Mouse (Mus musculus) MEL-GATA-1-ER (cell line): ENCODE data around the gene Akap8l.
A peak's percentile ranks its signal among the peaks of the same experiment; 100 is the strongest.

Experiments
- DNase-seq: peaks from one replicate; pipeline ENCODE4 v3.0.0-alpha.2; 2012; ENCODE audit warnings: low read depth; ENCODE audit errors: extremely low read depth

Gene Akap8l

DNA sequence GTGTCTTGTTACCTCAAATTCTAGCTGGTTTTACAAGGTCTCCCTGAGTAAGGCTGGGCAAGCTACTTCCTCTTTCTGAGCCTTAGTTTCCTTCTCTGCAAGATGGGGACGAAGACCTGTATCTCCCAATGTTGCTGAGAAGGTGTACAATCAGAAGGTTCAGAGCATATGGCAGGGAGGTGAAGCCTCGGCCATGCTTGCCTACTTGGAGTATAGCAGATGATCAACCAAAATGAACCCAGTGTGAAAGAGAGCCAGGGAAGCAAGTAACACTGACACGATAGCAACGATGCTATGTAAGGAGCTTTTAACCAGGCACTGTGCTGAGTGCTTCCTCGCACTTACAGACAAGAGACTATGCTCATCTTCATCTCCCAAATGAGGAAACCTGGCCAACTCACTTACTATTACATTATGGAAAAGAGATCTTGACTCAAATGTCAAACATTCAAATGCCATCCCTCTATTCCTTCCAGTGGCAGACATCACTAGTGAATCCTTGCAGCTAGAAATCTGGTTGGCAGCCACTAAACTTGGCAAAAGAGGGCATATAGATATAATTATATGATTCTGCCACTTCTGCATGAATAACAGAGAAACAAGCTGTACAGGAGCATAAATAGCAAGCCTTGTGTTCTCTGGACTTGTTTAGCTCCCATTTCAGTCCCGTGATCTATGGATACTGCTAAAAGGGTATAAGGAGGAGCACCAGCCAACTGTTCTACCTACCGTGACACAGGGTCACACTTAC, 8.0 kb upstream of the Akap8l start:
- DNase-seq, result no peak

DNA sequence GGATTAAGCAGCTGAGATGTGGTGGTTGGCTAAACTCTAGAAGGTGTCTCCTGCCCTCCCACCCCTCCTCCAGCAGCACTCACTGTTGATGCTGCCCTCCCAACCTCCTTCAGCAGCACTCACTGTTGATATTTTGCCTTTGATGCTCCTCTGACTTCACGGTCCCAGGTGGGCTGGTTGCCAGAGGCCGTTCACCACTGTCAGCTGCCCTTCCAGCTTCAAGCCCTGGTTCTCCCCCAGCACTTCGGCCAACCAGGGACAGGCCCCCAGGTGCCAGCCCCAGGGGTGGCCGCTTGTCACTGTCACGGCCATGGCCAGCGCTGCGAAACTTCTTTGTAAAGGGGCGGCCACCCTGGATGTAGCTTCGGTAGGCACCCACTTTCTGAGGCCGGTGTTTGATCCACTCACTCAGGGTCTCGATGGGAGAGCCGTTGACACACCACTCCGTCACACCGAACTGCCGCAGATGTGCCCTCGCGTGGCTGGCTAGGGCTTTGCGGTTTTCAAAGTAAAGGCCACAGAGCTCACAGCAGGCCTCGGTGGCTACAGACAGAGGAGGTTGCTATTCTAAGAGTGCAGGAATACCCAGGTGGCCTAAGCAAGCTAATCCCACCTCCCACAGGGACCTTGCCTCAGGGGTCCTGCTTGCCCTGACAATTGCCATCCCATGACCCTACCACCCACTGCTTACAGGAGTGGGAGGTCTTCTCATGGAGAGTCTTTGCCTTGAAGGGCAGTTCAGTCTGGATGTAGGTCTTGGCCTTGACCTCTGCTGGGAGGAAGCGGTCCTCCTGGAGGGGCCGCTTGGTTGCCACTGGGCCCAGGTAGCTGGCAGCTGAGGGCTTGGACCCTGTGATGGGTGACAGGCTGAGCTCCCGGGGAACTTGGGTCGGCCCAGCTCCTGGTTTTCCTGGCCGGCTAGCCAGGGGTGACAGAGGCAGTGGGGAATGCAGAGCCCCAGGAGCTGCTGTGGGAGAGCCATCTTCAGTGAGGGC, 6.7 kb upstream of the Akap8l start:
- no peak for DNase-seq

DNA sequence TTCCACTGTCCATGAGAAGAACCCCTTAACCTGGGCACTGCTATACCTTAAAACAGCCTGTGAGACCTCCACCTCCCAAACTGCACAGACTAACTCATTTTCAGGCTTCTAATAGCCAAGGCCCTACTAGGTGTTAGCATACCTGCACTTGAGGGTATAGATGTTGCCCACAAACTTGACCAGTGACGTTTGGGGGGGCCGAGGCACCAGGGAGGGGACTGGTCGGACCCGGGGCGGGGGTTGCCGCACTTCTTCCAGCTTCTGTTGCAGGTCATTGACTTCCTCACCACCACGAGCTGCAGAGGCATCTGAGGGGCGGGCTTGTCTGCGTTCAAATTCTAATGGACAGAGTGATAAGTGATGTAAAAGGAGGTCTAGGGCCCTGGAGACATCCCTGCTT, 5.9 kb upstream of the Akap8l start:
- DNase-seq, result no peak

DNA sequence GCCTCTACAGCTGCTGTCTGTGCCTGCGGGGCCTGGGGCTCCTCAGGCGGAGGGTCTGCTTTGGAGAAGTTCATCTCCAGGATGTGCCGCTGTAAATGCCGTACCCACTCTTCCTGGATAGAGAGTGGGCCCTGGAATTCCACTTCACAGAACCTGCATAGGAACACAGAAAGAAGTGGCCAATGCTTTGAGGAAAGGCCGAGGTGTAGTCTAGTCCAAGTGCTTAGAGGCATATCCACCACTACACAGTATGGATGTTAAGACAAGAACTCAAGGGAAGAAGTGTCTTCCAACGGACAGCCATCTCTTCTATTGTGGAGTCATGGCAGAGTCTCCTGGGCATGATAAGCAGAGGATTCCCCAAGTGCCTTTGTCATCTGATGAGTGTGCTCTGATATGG, 4.6 kb upstream of the Akap8l start:
- DNase-seq, result no peak

DNA sequence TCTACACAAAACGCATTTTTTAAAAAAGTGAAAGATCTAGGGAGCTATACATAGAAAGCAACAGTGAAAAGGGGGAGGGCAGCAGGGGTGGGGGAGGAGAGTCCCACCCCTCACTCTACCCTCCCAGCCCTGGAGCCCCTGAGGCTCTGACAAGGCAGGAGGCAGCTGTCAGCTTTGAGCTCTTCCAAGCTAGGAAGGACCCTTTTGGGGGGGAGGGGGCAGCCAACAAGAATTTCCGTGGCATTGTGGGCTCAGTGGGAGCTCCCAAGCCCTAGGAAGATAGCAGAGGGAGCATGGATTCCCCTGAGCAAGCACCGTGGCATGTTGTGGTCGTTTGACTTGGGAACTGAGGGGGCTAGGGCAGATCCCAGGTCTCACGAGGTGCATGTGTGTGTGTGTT, 3.8 kb upstream of the Akap8l start:
- no peak for DNase-seq

DNA sequence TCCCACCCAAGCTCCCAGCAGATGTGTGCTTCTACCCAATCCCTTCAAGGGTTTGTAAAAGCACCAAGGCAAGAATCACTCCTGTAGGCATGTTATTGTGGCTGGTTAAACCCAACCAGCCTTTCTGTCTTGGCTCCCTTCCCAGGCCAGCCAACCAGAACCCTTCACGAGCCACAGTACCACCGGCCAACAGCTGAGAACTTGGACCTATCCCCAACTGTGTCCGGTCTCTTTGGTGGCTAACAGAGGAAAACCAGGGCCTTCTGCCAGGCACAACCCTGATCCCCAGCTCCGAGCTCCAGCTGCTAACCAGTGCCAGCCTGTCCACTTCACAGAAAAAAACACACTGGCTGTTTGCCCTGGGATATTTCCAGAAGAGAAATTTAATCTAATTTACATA, 3.3 kb upstream of the Akap8l start:
- no peak for DNase-seq

DNA sequence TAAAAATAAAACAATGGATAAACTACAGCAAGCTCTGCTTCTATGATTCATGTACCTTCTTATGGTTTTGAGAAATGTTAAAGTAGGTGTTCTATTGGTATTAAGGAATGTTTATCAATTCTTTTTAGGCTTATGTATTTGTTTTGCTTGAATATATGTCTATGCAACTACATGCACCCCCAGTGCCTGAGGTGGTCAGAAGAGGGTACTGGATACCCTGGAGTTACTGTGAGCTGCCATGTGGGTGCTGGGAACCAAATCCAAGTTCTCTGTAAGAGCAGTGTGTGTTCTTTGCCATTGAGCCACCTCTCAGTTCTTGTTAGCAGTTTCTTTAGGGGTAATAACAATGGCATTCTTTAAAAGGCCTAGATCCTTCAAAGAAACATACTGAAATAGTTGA, 1.3 kb upstream of the Akap8l start:
- no peak for DNase-seq

DNA sequence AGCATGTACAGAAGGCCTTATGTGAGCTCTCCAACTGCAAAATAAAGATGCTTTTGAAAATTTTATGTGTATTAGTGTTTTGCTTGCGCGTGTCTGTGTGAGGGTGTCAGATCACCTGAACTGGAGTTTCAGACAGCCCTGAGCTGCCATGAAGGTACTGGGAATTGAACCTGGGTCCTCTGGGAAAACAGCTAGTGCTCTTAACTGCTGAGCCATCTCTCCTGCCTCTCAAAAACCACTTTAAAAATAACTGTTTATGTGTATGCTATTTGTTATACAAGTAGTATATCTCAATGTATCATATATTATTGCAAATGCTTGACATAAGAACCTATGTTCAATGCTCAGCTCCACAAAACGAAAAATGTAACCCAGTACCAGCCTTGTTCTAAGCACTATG, 862 bp upstream of the Akap8l start:
- no peak for DNase-seq

DNA sequence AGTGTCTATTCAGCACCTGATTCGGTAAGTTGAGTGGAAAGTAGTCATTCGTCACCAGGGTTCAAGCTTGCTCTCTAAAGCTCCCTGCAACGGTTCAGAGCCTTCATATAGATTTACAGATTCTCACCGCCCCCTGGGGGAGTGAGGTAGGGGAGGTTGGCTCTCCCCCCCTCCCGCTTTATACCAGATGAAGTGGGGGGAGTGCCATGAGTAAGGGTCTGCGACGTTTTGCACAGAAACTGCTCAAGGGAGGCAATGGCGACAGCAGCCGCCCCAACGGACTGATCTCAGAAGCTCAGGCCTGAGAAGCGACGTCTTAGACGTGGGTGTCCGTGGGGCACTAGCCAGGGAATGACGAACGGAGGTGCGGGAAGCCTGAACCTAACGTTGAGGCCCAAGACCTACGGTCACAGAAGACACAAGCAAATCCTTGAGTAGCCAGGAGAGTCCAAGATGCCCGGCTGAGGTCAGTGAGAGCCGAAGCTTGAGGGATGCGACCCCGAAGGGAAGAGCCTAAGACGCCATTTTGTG, 491 bp downstream of the Akap8l start:
- DNase-seq, result no peak

DNA sequence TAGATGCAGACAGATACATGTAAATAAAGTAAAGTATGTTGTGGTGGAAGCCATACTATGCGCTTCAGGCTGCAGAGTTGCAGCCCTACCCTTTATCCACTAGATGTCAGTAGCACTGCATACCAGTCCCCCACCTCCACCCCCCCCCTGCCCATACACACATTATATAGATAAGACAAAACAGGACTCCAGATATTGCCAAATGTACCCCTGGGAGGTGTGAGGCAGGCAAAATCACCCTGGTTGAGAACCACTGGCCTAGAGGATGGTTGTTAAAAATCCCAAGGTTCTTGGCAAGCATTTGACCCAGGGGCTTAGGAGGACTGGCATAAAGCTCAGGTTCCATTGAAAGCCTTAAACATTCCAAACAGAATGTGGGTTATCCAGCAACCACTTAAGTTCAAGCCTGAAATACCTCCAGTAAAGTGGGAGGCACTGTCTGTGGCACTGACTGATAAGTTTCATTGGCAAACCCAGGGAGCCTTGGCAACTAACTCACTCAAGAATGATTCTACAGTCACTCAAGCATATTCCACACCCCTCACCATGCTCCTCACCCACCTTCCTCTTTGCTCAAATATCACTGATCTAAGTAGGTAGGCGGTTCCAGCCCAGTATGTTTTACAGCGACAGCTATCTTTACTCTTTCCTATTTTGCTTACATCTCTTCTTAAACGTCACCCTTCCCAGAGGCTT, 1.2 kb downstream of the Akap8l start:
- peak; percentile 60 for DNase-seq

DNA sequence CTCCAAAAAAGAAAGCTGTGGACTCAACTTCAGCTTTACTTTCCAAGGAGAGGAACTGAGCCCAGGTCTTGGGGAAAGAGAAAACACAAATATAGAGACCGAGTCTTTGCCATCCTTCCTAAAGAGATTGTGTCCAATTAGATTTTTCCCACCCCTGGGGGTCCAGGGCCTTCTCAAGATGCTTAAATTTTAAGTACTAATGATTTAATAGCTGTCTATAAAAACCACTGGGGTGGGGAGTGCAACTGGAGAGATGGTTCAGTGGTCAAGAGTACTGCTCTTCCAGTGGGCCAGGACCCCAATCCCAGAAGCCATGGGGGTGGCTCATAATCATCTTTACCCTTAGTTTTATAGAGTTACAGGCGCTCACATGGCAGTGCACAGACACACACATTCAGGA, 2.0 kb downstream of the Akap8l start:
- no peak for DNase-seq

DNA sequence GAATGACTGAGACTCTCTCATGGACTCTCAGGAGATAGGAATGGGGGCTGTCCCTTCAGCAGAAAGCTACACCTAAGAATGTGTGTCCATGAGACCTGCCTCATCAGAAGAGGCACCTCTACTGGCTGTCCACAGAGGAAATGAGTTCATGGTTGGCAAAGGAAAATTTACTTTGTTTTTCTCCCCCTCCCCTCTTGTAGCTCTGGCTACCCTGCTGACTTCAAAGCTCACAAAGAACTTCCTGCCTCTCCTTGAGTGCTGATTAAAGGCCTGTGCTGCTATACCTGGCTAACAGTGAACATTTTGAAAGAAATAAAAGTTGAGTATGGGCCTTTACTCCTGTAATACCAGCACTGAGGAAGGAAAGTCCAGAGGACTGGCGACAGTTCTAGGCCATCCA, 9.3 kb downstream of the Akap8l start:
- no peak for DNase-seq

DNA sequence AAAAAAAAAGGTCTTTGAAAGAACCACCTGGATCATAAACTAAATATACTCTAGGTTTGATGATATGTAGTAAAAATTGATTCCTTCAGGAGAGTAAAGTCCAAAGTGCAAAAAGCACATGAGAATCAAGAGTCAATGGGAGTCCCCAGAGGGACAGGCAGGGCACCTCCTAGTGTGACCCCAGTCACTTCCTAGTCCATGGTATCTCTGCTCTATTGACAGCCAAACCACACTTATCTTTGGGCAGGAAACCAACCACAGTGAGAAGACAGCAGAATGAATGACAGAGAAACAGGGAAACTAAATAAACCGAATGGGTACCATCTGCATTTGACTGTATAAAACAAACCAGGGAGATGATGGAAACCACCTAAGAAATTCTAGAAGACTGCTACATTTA, 10.3 kb downstream of the Akap8l start:
- no peak for DNase-seq

DNA sequence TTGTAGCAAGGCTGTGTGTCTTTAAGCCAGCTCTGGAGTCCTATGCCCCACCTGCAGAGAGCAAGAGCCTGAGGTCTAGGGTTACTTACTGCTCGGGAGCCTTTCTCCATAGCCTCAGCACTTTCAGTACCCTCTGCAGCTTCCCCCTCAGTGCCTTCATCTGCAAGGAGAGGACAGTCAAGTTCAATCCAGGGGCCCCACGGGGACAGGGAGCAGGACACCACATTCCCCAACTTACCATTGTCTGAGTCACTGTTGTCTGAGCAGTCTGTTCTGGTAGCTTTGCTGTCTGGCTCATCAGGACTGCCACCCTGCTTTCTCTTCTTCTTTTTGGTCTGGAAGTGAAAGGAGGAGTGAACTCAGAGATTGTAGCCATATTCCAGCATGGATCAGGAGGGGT, 14.5 kb downstream of the Akap8l start:
- DNase-seq, result no peak

DNA sequence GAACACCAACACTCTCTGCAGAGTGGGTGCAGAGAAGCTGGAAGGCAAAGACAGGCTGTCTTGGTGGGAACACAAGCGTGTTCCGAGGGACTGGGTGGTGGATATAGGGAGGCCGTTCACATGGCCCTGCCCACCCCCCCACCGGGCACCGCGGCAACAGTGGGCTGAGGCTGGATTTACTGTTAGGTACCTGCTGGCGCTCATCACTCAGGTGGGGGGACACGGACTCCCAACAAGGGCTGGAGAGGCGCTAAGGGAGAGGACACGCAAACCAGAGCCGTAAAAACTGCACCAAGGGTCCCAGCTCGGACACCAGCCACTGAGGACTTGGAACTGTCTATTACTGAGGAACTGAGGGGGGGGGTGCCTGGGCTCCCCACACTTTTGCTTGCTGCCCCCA, 15.5 kb downstream of the Akap8l start:
- DNase-seq, result no peak

DNA sequence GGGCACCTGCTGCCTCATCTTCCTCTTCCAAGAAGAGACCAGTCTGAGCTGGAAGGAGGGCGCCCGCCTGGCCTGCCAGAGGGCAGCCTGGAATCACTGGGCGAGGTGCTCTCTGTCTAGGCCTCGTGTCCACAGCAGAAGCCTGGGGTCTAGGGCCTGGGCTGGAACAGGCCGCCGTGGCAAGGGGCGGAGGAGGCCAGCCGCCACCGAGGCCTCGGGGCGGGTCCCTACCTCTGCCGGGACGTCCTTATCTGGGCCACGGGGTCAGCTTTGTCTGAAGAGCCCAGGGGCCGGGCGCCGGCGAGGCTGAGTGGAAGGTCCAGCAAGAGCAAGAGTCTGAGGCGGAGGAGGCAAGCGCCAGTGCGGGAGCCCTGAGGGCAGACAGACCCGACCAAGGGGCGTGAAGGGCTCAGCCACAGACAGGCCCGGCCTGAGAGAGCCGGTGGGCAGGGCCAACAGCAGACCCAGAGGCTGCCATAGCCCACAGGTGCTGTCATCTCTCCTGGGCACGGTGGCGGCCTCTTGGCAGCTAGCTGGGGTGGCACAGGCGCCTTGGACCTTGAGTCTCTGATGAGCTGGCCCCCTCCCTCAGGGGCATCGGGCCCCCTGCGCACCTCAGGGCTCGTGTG, 16.6 kb downstream of the Akap8l start:
- DNase-seq, result no peak

DNA sequence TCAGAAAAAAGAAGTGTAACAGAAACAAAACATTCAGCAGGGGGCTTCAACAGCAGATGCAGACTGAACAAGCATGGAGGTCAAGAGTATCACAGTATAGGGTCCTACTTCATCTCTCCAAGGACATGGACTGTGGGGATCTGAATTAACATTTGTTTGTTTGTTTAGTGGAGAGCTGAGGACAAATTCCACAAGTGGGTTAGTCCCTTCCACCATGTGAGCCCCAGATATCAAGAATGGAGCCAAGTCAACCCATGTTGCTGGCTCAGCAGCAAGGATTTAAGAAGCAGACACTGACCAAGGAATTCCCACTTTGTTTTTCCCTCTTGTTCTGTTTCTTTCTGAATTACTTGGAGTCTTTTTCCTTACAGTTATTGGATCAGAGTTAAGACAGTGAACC, 22.9 kb downstream of the Akap8l start:
- no peak for DNase-seq

DNA sequence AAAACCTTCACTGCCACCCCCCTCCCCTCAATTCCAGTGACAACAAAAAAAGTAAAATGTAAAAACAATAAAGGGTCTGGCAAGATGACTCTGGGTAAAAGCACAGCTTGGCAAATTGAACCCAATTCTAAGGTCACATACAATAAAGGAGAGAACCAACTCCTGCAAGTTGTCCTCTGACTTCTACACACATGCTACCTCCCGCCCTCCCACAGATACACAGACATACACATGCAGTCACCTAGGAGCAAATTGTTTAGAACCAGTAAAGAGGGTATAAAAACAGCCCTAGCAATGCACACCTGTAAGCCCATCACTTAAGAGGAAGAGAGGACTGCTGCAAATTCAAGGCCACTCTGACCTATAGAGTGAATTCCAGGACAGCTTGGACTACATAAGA, 27.6 kb downstream of the Akap8l start:
- no peak for DNase-seq

DNA sequence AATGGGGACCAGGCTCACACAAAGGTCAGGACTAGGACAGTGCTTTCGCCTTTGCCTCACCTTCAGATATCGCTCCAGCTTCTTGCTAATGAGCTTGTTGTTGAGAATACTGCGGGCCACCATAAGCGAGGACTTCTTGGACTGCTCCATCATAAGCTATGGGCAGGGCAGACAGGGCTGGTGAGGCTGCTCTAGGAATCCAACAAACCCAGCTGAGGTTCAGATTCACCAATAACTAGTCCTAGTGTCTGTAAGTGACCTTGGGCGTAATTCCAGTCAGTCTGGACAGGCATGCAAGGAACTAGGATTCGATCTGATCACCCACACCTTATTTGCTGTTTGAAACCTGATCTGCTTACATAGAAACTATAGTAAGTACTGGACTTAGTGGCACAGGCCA, 28.6 kb downstream of the Akap8l start:
- peak; percentile 16 for DNase-seq

DNA sequence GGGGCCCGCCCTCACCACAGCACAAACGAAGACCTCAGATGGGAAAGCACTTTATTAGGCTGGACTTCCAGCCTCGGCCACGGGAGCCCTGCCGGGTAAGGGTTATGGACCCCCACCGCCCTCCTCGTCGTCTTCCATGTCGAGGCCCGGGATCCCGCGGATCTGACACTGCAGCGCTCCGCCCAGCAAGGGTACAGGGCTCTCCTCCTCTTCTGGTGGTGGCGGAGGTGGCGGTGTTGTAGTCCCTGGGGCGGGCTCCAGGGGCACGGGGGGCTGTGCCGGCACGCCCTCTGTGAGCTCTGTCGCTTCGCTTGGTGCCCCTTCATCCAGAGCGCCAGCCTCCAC, 29.0 kb downstream of the Akap8l start:
- no peak for DNase-seq

DNA sequence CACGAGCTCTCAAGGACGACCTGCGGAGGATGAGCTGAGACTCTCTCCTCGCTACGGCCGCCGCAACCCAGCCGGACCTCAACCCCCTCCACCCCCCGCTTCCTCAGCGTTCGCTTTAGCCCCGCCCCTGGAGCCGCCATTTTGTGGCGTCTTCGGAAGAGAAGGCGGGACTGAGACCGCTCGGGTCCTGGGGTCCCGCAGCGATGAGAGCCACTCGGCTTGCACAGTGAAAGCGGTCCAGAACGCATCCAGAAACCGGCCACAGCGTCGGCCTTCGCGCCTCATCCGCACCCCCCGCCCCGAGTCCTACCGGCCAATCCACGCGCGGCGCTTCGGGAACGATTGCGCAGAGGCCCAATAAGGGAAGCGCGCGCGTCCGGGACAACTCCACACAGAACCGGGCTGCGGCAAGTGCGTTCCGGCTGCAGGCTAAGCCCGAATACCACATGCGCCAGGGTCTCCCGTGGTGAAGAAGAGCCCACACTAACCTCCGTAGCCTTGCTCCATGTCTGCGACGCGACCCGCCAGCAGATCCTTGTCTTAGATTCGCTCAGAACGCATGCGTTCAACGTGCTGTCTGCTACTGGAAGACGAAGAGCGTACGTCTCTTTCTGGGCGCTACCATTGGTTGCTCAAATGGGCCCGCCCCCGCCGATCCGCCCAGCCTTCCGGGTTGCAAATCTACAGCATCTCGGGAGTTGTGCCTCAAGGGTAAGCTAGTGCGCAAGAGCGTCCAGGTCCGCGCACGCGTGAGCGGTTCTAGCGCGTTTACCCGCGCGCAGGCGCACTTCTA, 29.6 kb downstream of the Akap8l start, which contains the start of gene Akap8:
Gene Akap8 (minus strand): TSS at position 642 of the 793 bp plus-strand sequence.
- DNase-seq, result peak; percentile 98
